Mouse (Mus musculus): ENCODE results near the gene Adgrb2.

GRCm38 (mm10) chr4:130017036-130017674, 32.5 kb downstream of the Adgrb2 start:
- no peak for TF ChIP-seq JUN (IDR thresholded peaks at IDR 0.05; ENCODE audit: insufficient read depth, low read depth, low read length)
- no peak for TF ChIP-seq TBP (conservative IDR thresholded peaks at IDR 0.05; ENCODE audit: low read depth, low read length)
- no peak for TF ChIP-seq CHD2 (IDR thresholded peaks at IDR 0.05; ENCODE audit: low read length)
- TF ChIP-seq E2F4 (IDR thresholded peaks at IDR 0.05; ENCODE audit: insufficient replicate concordance, low read depth, low read length) = no peak
- no peak for TF ChIP-seq POLR2A (IDR thresholded peaks at IDR 0.05; ENCODE audit: low read depth, low read length)
- TF ChIP-seq CTCF (conservative IDR thresholded peaks at IDR 0.05 in 1 of 2, IDR thresholded peaks at IDR 0.05 in 1 of 2; ENCODE audit: low read depth in 2 of 2, low read length in 2 of 2) = no peak
- no peak for TF ChIP-seq EP300 (IDR thresholded peaks at IDR 0.05; ENCODE audit: low read length)
- no peak for TF ChIP-seq BHLHE40 (IDR thresholded peaks at IDR 0.05; ENCODE audit: low read depth, low read length)
- no peak for TF ChIP-seq MAFK (IDR thresholded peaks at IDR 0.05; ENCODE audit: insufficient replicate concordance, low read length)
- TF ChIP-seq ELF1 (IDR thresholded peaks at IDR 0.05; ENCODE audit: low read depth, low read length) = no peak
- no peak for TF ChIP-seq CHD1 (IDR thresholded peaks at IDR 0.05; ENCODE audit: low read depth, low read length)
- no peak for TF ChIP-seq PAX5 (IDR thresholded peaks at IDR 0.05; ENCODE audit: low read length)
- TF ChIP-seq NRF1 (IDR thresholded peaks at IDR 0.05; ENCODE audit: low read depth, low read length) = no peak
- no peak for TF ChIP-seq MAX (IDR thresholded peaks at IDR 0.05; ENCODE audit: low read length)

All from CH12.LX (cell line).